ENCODE assay signal across 8 mouse cellular contexts in genomic region chr6:54698691-54699476, GRCm38 (mm10). TPM values are rescaled to one million over a fixed set of nuclear protein-coding genes. Genes with fewer than 3 reads are reported as not detected.
DNase-seq lines count a peak whose midpoint lies in the region; ATAC-seq lines count a peak whose summit lies in the region.

No protein-coding gene starts in this region.

- no peaks in the 10 kb centered on the region for H3K9me3 ChIP-seq in embryonic facial prominence, embryonic 12.5 days
- H3K9me3 ChIP-seq in hindbrain, embryonic 15.5 days, result no peaks in the 10 kb centered on the region
- no peaks in the 10 kb centered on the region for H3K9me3 ChIP-seq in liver, embryonic 11.5 days (ENCODE audit: control insufficient read depth, low read length)
- H3K9me3 ChIP-seq in neural tube, embryonic 13.5 days, result no peaks in the 10 kb centered on the region

- H3K9ac ChIP-seq in embryonic facial prominence, embryonic 12.5 days, result peak overlapping the region; percentile 50
- peak overlapping the region; percentile 28 for H3K9ac ChIP-seq in hindbrain, embryonic 15.5 days
- peak overlapping the region; percentile 52 for H3K9ac ChIP-seq in liver, embryonic 11.5 days (ENCODE audit: low read depth, low read length)
- peak overlapping the region; percentile 58 for H3K9ac ChIP-seq in neural tube, embryonic 13.5 days

- peak; percentile 27 to 51 for DNase-seq in adrenal gland, postnatal 36 days
- DNase-seq in adrenal gland, postnatal 14 days, result no peak
- DNase-seq in B cell, adult 2 months, result peak; percentile 64 to 69
- DNase-seq in liver, embryonic 11.5 days (ENCODE audit: low spot score), result no peak
- DNase-seq in layer of hippocampus, adult 11-12 months (ENCODE audit: low spot score), result no peak

- WGBS in embryonic facial prominence, embryonic 12.5 days, result 6% methylated on average over 24 of the region's 24 CpGs
- WGBS in hindbrain, embryonic 15.5 days, result 8% methylated on average over 24 of the region's 24 CpGs
- WGBS in liver, embryonic 11.5 days, result 8% methylated on average over 24 of the region's 24 CpGs
- 9% methylated on average over 24 of the region's 24 CpGs for WGBS in neural tube, embryonic 13.5 days

- H3K4me2 ChIP-seq in embryonic facial prominence, embryonic 12.5 days (replicated peaks), result peak overlapping the region; percentile 95
- H3K4me2 ChIP-seq in hindbrain, embryonic 15.5 days, result peak overlapping the region; percentile 69
- peak overlapping the region; percentile 95 for H3K4me2 ChIP-seq in liver, embryonic 11.5 days
- peak overlapping the region; percentile 57 for H3K4me2 ChIP-seq in neural tube, embryonic 13.5 days

- no peaks in the 10 kb centered on the region for H3K36me3 ChIP-seq in embryonic facial prominence, embryonic 12.5 days
- H3K36me3 ChIP-seq in hindbrain, embryonic 15.5 days, result peaks cover 9% of the 10 kb centered on the region; the same call in 1 of the 2 replicates
- H3K36me3 ChIP-seq in liver, embryonic 11.5 days (ENCODE audit: control insufficient read depth, insufficient read depth, low read length), result no peaks in the 10 kb centered on the region
- peaks cover 19% of the 10 kb centered on the region for H3K36me3 ChIP-seq in neural tube, embryonic 13.5 days

- H3K27ac ChIP-seq in embryonic facial prominence, embryonic 12.5 days, result no peak overlapping the region
- no peak overlapping the region for H3K27ac ChIP-seq in hindbrain, embryonic 15.5 days (replicated peaks)
- no peak overlapping the region for H3K27ac ChIP-seq in liver, embryonic 11.5 days (ENCODE audit: low read depth, low read length)
- H3K27ac ChIP-seq in neural tube, embryonic 13.5 days (replicated peaks), result no peak overlapping the region

- peaks cover 9% of the 10 kb centered on the region; the same call in 1 of the 2 replicates for H3K4me1 ChIP-seq in embryonic facial prominence, embryonic 12.5 days
- H3K4me1 ChIP-seq in hindbrain, embryonic 15.5 days (replicated peaks), result peaks cover 21% of the 10 kb centered on the region
- H3K4me1 ChIP-seq in liver, embryonic 11.5 days (replicated peaks; ENCODE audit: control insufficient read depth, insufficient read depth, low read length), result peaks cover 5% of the 10 kb centered on the region
- H3K4me1 ChIP-seq in neural tube, embryonic 13.5 days (replicated peaks), result peaks cover 34% of the 10 kb centered on the region

- peaks cover 21% of the 10 kb centered on the region for H3K27me3 ChIP-seq in embryonic facial prominence, embryonic 12.5 days
- H3K27me3 ChIP-seq in hindbrain, embryonic 15.5 days, result no peaks in the 10 kb centered on the region
- peaks cover 22% of the 10 kb centered on the region for H3K27me3 ChIP-seq in liver, embryonic 11.5 days (replicated peaks; ENCODE audit: control insufficient read depth, insufficient read depth, low read length)
- peaks cover 12% of the 10 kb centered on the region for H3K27me3 ChIP-seq in neural tube, embryonic 13.5 days

- H3K4me3 ChIP-seq in embryonic facial prominence, embryonic 12.5 days, result peak overlapping the region; percentile 48
- H3K4me3 ChIP-seq in hindbrain, embryonic 15.5 days, result peak overlapping the region; percentile 32
- peak overlapping the region; percentile 54 for H3K4me3 ChIP-seq in liver, embryonic 11.5 days (ENCODE audit: low read depth, low read length)
- peak overlapping the region; percentile 33 for H3K4me3 ChIP-seq in neural tube, embryonic 13.5 days

- no peak for ATAC-seq in embryonic facial prominence, embryonic 12.5 days (ENCODE audit: insufficient number of reproducible peaks, insufficient read depth, low FRiP score, low TSS enrichment)
- ATAC-seq in hindbrain, embryonic 15.5 days (ENCODE audit: low FRiP score, low read depth), result peak; percentile 33; the same call in 1 of the 2 replicates
- ATAC-seq in liver, embryonic 11.5 days (replicated peaks; ENCODE audit: low FRiP score), result peak; percentile 41; the same call in 1 of the 2 replicates
- no peak for ATAC-seq in neural tube, embryonic 13.5 days (ENCODE audit: low read depth)

RNA-seq across cellular contexts. Expression of gene Mturn, which starts 17.5 kb away (rescaled TPM):
- 10 to 100 TPM; 12.3 to 19.2 TPM for total RNA-seq in adrenal gland, postnatal 36 days (2021)
- 15.1 and 19.1 TPM in 2 replicates for total RNA-seq in adrenal gland, postnatal 14 days (2021)
- 15.6 and 16.4 TPM in 2 replicates for polyA plus RNA-seq in embryonic facial prominence, embryonic 12.5 days (2016; fragmentation: Nextera tagmentation; extraction: Ambion mirVana)
- 89.1 and 89.7 TPM in 2 replicates for polyA plus RNA-seq in hindbrain, embryonic 15.5 days (2015; fragmentation: Nextera tagmentation; extraction: Ambion mirVana)
- 1.4 and 1.8 TPM in 2 replicates for polyA plus RNA-seq in liver, embryonic 11.5 days (2014; fragmentation: Nextera tagmentation; extraction: Ambion mirVana)
- 60.5 and 63.4 TPM in 2 replicates for polyA plus RNA-seq in neural tube, embryonic 13.5 days (2015; fragmentation: Nextera tagmentation; extraction: Ambion mirVana)

Comparison
In these comparisons a context has a peak if more than half of its experiments do, and no peak if none do; other contexts are left out.
1. DNase-seq: peak in adrenal gland, postnatal 36 days (2 of 2) and B cell, adult 2 months (2 of 2); none in adrenal gland, postnatal 14 days (single experiment), liver, embryonic 11.5 days (single experiment) and layer of hippocampus, adult 11-12 months (single experiment).
2. ATAC-seq: peak in hindbrain, embryonic 15.5 days (single experiment) and liver, embryonic 11.5 days (single experiment); none in embryonic facial prominence, embryonic 12.5 days (single experiment) and neural tube, embryonic 13.5 days (single experiment).
3. Peak in every context shown above with its lines, with median percentiles within 50 percentile points of each other: H3K4me2 ChIP-seq, H3K4me3 ChIP-seq and H3K9ac ChIP-seq.